ENCODE assay signal across 11 mouse cellular contexts in genomic region chr8:48901668-48902406, GRCm38 (mm10).
"Had no signal": no experiment of that assay in that cellular context is flagged by ENCODE, and none has a peak within 500 bp of the region (broad histone marks: within the 10 kb centered on the region; RNA-seq: fewer than 3 reads in every experiment).

No protein-coding gene starts in this region.

- H3K4me2 ChIP-seq: hindbrain, embryonic 14.5 days; limb, embryonic 12.5 days; midbrain, embryonic 13.5 days had no signal

- H3K9ac ChIP-seq: hindbrain, embryonic 14.5 days; limb, embryonic 12.5 days; liver, embryonic 14.5 days; midbrain, embryonic 13.5 days had no signal

- H3K27ac ChIP-seq: hindbrain, embryonic 14.5 days; layer of hippocampus, adult 2 months; limb, embryonic 12.5 days; liver, embryonic 14.5 days; midbrain, embryonic 13.5 days had no signal

- ATAC-seq: midbrain, embryonic 13.5 days had no signal

- H3K4me1 ChIP-seq: limb, embryonic 12.5 days had no signal

- DNase-seq: kidney, adult 18-20 months; kidney, postnatal 10 days; kidney, postnatal 4 days; lung, adult 2 months; spleen, adult 18-20 months; thymus, postnatal 36 days had no signal

- H3K36me3 ChIP-seq: limb, embryonic 12.5 days; midbrain, embryonic 13.5 days had no signal

- H3K9me3 ChIP-seq: limb, embryonic 12.5 days; midbrain, embryonic 13.5 days had no signal

- H3K27me3 ChIP-seq: limb, embryonic 12.5 days; midbrain, embryonic 13.5 days had no signal

- H3K4me3 ChIP-seq: layer of hippocampus, adult 2 months; limb, embryonic 12.5 days; midbrain, embryonic 13.5 days had no signal
